Mouse (Mus musculus) kidney, adult 2 months (tissue): Measurements from ENCODE around the gene Add1.

Experiments
- CTCF ChIP-seq: fragments of 200-500 bp; conservative IDR thresholded peaks from 2 replicates; pipeline ENCODE4 v1.5.1; 2011; ENCODE audit warnings: low read depth, mild to moderate bottlenecking, control low read depth, low read length, moderate library complexity, mixed read lengths; ENCODE audit not compliant: insufficient read depth, insufficient read length
- POLR2A ChIP-seq: fragments of 200-500 bp; IDR thresholded peaks from one replicate; pipeline ENCODE4 v1.6.1; 2011; ENCODE audit warnings: low read depth, low read length, control low read depth

- TF ChIP-seq CTCF (no peak), POLR2A (no peak)
Observed at GRCm38 (mm10) chr5:34524511-34524910, 49.0 kb upstream of the Add1 start.
